In the genomic region with DNA sequence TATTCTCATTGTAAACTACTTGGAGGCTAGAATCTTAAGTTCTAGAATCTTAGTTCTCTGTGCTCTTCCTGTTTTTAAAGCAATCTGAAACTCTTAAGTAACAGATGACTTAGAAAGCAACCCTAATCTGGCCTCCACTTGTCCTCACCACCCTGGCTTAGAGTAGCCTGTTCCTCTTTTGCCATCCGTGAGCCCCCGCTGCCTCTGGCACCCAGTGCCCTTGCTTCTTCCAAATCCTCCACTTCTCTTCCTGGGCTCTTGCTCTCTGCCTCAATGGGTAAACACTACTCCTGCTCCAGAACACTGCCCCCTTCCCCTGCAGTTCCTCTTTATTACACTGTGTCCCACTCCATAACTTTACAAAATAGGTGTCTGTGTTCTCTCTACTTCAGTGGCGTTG, we compare ENCODE assay signal across 23 mouse cellular contexts. TPM values are rescaled to one million over a fixed set of nuclear protein-coding genes. Genes with fewer than 3 reads are reported as not detected.
DNase-seq lines count a peak whose midpoint lies in the region; ATAC-seq and TF ChIP-seq lines count a peak whose summit lies in the region.
"Had no signal": no experiment of that assay in that cellular context is flagged by ENCODE, and none has a peak within 500 bp of the region (broad histone marks: within the 10 kb centered on the region; RNA-seq: fewer than 3 reads in every experiment).

No protein-coding gene starts in this region.

- H3K27me3 ChIP-seq in heart, embryonic 10.5 days (ENCODE audit: insufficient read depth, poor library complexity, severe bottlenecking): no peaks in the 10 kb centered on the region
- H3K27me3 ChIP-seq in stomach, postnatal 0 days (ENCODE audit: control insufficient read depth, insufficient read depth, low read length): no peaks in the 10 kb centered on the region
- H3K27me3 ChIP-seq: embryonic facial prominence, embryonic 15.5 days; heart, embryonic 15.5 days; limb, embryonic 12.5 days; midbrain, embryonic 12.5 days had no signal

- H3K36me3 ChIP-seq in heart, embryonic 10.5 days: peaks cover 62% of the 10 kb centered on the region
- H3K36me3 ChIP-seq in stomach, postnatal 0 days (ENCODE audit: control insufficient read depth, insufficient read depth, low read length): peaks cover 10% of the 10 kb centered on the region; the same call in 1 of the 2 replicates

- ATAC-seq in granulocyte monocyte progenitor cell, adult 5-6 weeks (replicated peaks; ENCODE audit: poor library complexity, severe bottlenecking): peak; percentile 92
- peak; percentile 71 for ATAC-seq in neutrophil, adult 5-6 weeks (ENCODE audit: extremely low read depth, insufficient number of reproducible peaks, low FRiP score, poor library complexity, severe bottlenecking)
- ATAC-seq in stomach, postnatal 0 days (ENCODE audit: low FRiP score, low TSS enrichment): no peak
- ATAC-seq: forebrain, embryonic 16.5 days; hindbrain, postnatal 0 days; intestine, postnatal 0 days had no signal

- peak; percentile 17 for DNase-seq in heart, embryonic 10.5 days (ENCODE audit: low spot score)
- DNase-seq in heart, adult 8-10 months (ENCODE audit: low spot score): no peak
- peak; percentile 21 to 33 for DNase-seq in B cell, adult 2 months
- no peak for DNase-seq in stomach, postnatal 0 days (ENCODE audit: low spot score)
- no peak for DNase-seq in adrenal gland, postnatal 14 days
- DNase-seq: adrenal gland, adult 8-10 months; cerebellum, adult 11 months; cerebellum, postnatal 14 days; embryo, embryonic 11 days; lung, postnatal 14 days; thymus, postnatal 25 days had no signal

- 94% methylated on average over 3 of the region's 3 CpGs for WGBS in heart, embryonic 10.5 days
- WGBS in stomach, postnatal 0 days: 91% methylated on average over 3 of the region's 3 CpGs

- no peak for TF ChIP-seq EP300 in stomach, postnatal 0 days (optimal IDR thresholded peaks at IDR 0.05)

- no peak overlapping the region for H3K4me3 ChIP-seq in heart, embryonic 10.5 days
- no peak overlapping the region for H3K4me3 ChIP-seq in stomach, postnatal 0 days (ENCODE audit: low read depth, low read length)
- H3K4me3 ChIP-seq: embryonic facial prominence, embryonic 15.5 days; heart, embryonic 15.5 days; hindbrain, embryonic 10.5 days; limb, embryonic 12.5 days; midbrain, embryonic 12.5 days; myocyte had no signal

- H3K9me3 ChIP-seq in heart, embryonic 10.5 days: no peaks in the 10 kb centered on the region
- no peaks in the 10 kb centered on the region for H3K9me3 ChIP-seq in stomach, postnatal 0 days (ENCODE audit: control insufficient read depth, low read length)
- H3K9me3 ChIP-seq: embryonic facial prominence, embryonic 15.5 days; heart, embryonic 15.5 days; hindbrain, embryonic 10.5 days; midbrain, embryonic 12.5 days had no signal

- 0 out of 2 replicates have a peak, but pooled peaks cover 3% of the 10 kb centered on the region for H3K4me1 ChIP-seq in heart, embryonic 10.5 days
- no peaks in the 10 kb centered on the region for H3K4me1 ChIP-seq in stomach, postnatal 0 days (replicated peaks; ENCODE audit: control insufficient read depth, insufficient read depth)
- H3K4me1 ChIP-seq: heart, embryonic 15.5 days; limb, embryonic 12.5 days; midbrain, embryonic 12.5 days had no signal

- H3K4me2 ChIP-seq in stomach, postnatal 0 days (replicated peaks; ENCODE audit: low read depth): no peak overlapping the region
- H3K4me2 ChIP-seq: embryonic facial prominence, embryonic 15.5 days; heart, embryonic 15.5 days; limb, embryonic 12.5 days; midbrain, embryonic 12.5 days had no signal

- no peak overlapping the region for H3K27ac ChIP-seq in heart, embryonic 10.5 days
- no peak overlapping the region for H3K27ac ChIP-seq in stomach, postnatal 0 days (replicated peaks)
- H3K27ac ChIP-seq: embryonic facial prominence, embryonic 15.5 days; heart, embryonic 15.5 days; hindbrain, embryonic 10.5 days; hindbrain, postnatal 0 days; limb, embryonic 12.5 days; liver, embryonic 14.5 days; midbrain, embryonic 12.5 days had no signal

- no peak for TF ChIP-seq CTCF in stomach, postnatal 0 days (IDR thresholded peaks at IDR 0.05; ENCODE audit: low read depth)

- no peak overlapping the region for H3K9ac ChIP-seq in stomach, postnatal 0 days (ENCODE audit: low read length)
- H3K9ac ChIP-seq: embryonic facial prominence, embryonic 15.5 days; heart, embryonic 15.5 days; limb, embryonic 12.5 days; liver, embryonic 14.5 days; midbrain, embryonic 12.5 days had no signal

RNA-seq across cellular contexts. Expression of gene Bphl, which starts 14.3 kb away (rescaled TPM):
- polyA plus RNA-seq in heart, embryonic 10.5 days (2016; fragmentation: Nextera tagmentation; extraction: Ambion mirVana): 41.5 and 45.1 TPM in 2 replicates
- total RNA-seq in heart, adult 8-10 months (2022): 10 to 100 TPM; 39.1 to 47.7 (median 43.9) TPM
- 88.3 and 115 TPM in 2 replicates for total RNA-seq in granulocyte monocyte progenitor cell, adult 5-6 weeks (2014; fragmentation: Nextera tagmentation)
- 39.5 and 45.5 TPM in 2 replicates for total RNA-seq in granulocyte monocyte progenitor cell, adult 5-6 weeks (2017)
- total RNA-seq in neutrophil, adult 5-6 weeks (2017): 7.1 and 14.1 TPM in 2 replicates
- 36.9 and 37.2 TPM in 2 replicates for polyA plus RNA-seq in stomach, postnatal 0 days (2015; fragmentation: Nextera tagmentation; extraction: Ambion mirVana)
- 57.7 and 79.8 TPM in 2 replicates for total RNA-seq in adrenal gland, postnatal 14 days (2021)

RNA-seq across cellular contexts. Expression of gene Tubb2a, which starts 26.1 kb away (rescaled TPM):
- 99.4 and 115 TPM in 2 replicates for polyA plus RNA-seq in heart, embryonic 10.5 days (2016; fragmentation: Nextera tagmentation; extraction: Ambion mirVana)
- 10 to 100 TPM; 29.1 to 49.7 (median 41.1) TPM for total RNA-seq in heart, adult 8-10 months (2022)
- 2.3 and 3.4 TPM in 2 replicates for total RNA-seq in granulocyte monocyte progenitor cell, adult 5-6 weeks (2014; fragmentation: Nextera tagmentation)
- 7.0 and 8.5 TPM in 2 replicates for total RNA-seq in granulocyte monocyte progenitor cell, adult 5-6 weeks (2017)
- 16.5 and 17.7 TPM in 2 replicates for total RNA-seq in neutrophil, adult 5-6 weeks (2017)
- polyA plus RNA-seq in stomach, postnatal 0 days (2015; fragmentation: Nextera tagmentation; extraction: Ambion mirVana): 187 and 196 TPM in 2 replicates
- total RNA-seq in adrenal gland, postnatal 14 days (2021): 46.1 and 59.9 TPM in 2 replicates

RNA-seq across cellular contexts. Expression of gene Serpinb6a, which starts 49.1 kb away (rescaled TPM):
- 38.1 and 42.1 TPM in 2 replicates for polyA plus RNA-seq in heart, embryonic 10.5 days (2016; fragmentation: Nextera tagmentation; extraction: Ambion mirVana)
- 100 to 1,000 TPM; 121 to 132 (median 127) TPM for total RNA-seq in heart, adult 8-10 months (2022)
- 6.7 and 24.5 TPM in 2 replicates for total RNA-seq in granulocyte monocyte progenitor cell, adult 5-6 weeks (2014; fragmentation: Nextera tagmentation)
- total RNA-seq in granulocyte monocyte progenitor cell, adult 5-6 weeks (2017): 8.6 and 8.7 TPM in 2 replicates
- total RNA-seq in neutrophil, adult 5-6 weeks (2017): 21.1 and 24.8 TPM in 2 replicates
- 82.7 and 83.1 TPM in 2 replicates for polyA plus RNA-seq in stomach, postnatal 0 days (2015; fragmentation: Nextera tagmentation; extraction: Ambion mirVana)
- 214 and 236 TPM in 2 replicates for total RNA-seq in adrenal gland, postnatal 14 days (2021)

RNA-seq across cellular contexts. Expression of gene Ripk1, which starts 49.5 kb away (rescaled TPM):
- 8.3 and 13.4 TPM in 2 replicates for polyA plus RNA-seq in heart, embryonic 10.5 days (2016; fragmentation: Nextera tagmentation; extraction: Ambion mirVana)
- 1 to 10 TPM; 5.5 to 7.9 (median 6.0) TPM for total RNA-seq in heart, adult 8-10 months (2022)
- total RNA-seq in granulocyte monocyte progenitor cell, adult 5-6 weeks (2014; fragmentation: Nextera tagmentation): 37.3 and 42.8 TPM in 2 replicates
- total RNA-seq in granulocyte monocyte progenitor cell, adult 5-6 weeks (2017): 52.7 and 67.2 TPM in 2 replicates
- total RNA-seq in neutrophil, adult 5-6 weeks (2017): 60.7 and 65.5 TPM in 2 replicates
- polyA plus RNA-seq in stomach, postnatal 0 days (2015; fragmentation: Nextera tagmentation; extraction: Ambion mirVana): 13.2 and 13.5 TPM in 2 replicates
- total RNA-seq in adrenal gland, postnatal 14 days (2021): 29.5 and 31.4 TPM in 2 replicates

Comparison
In these comparisons a context has a peak if more than half of its experiments do, and no peak if none do; other contexts are left out.
1. DNase-seq: peak in heart, embryonic 10.5 days (single experiment) and B cell, adult 2 months (2 of 2); none in heart, adult 8-10 months (single experiment), stomach, postnatal 0 days (single experiment) and adrenal gland, postnatal 14 days (single experiment).